Comparison of ENCODE assay signal across 8 mouse cellular contexts in genomic region chr7:113513963-113514649, GRCm38 (mm10). TPM values are rescaled to one million over a fixed set of nuclear protein-coding genes. Genes with fewer than 3 reads are reported as not detected.
DNase-seq lines count a peak whose midpoint lies in the region; ATAC-seq and TF ChIP-seq lines count a peak whose summit lies in the region.

No protein-coding gene starts in this region.

- in situ Hi-C loops in ES-E14 (cut with MboI; ENCODE audit: low sequenced_read_pairs in 2 of 2, unreplicated experiment in 2 of 2): no loop called here

- H3K4me3 ChIP-seq in kidney, embryonic 14.5 days (ENCODE audit: low read length): peak overlapping the region; percentile 68
- H3K4me3 ChIP-seq in ES-E14 (ENCODE audit: insufficient read depth in 1 of 2, low read depth in 1 of 2, low read length in 2 of 2, poor library complexity in 1 of 2, severe bottlenecking in 1 of 2): peak overlapping the region; percentile 74 to 90
- H3K4me3 ChIP-seq in embryonic facial prominence, embryonic 12.5 days: peak overlapping the region; percentile 99
- peak overlapping the region; percentile 99 for H3K4me3 ChIP-seq in intestine, embryonic 14.5 days (ENCODE audit: low read depth, low read length)

- H3K27ac ChIP-seq in kidney, embryonic 14.5 days (ENCODE audit: low read depth, low read length): peak overlapping the region; percentile 89
- no peak overlapping the region for H3K27ac ChIP-seq in ES-E14 (ENCODE audit: insufficient read depth, low read depth, low read length, poor library complexity, severe bottlenecking)
- H3K27ac ChIP-seq in embryonic facial prominence, embryonic 12.5 days: peak overlapping the region; percentile 94
- H3K27ac ChIP-seq in intestine, embryonic 14.5 days (ENCODE audit: low read depth): peak overlapping the region; percentile 79

- no peak for DNase-seq in kidney, adult 18-20 months
- peak; percentile 20 for DNase-seq in ES-E14 (ENCODE audit: low read depth, low spot score)
- DNase-seq in intestine, embryonic 14.5 days (ENCODE audit: low spot score): no peak
- peak; percentile 51 for DNase-seq in mesoderm, embryonic 11.5 days (ENCODE audit: low read depth, low spot score)
- no peak for DNase-seq in layer of hippocampus, postnatal 36 days
- DNase-seq in adrenal gland, postnatal 25 days: no peak

- no peaks in the 10 kb centered on the region for H3K36me3 ChIP-seq in kidney, embryonic 14.5 days (ENCODE audit: control insufficient read depth, insufficient read depth, low read length)
- no peaks in the 10 kb centered on the region for H3K36me3 ChIP-seq in ES-E14 (ENCODE audit: control insufficient read depth, insufficient read depth, low read length, poor library complexity, severe bottlenecking)
- H3K36me3 ChIP-seq in embryonic facial prominence, embryonic 12.5 days: no peaks in the 10 kb centered on the region
- H3K36me3 ChIP-seq in intestine, embryonic 14.5 days (ENCODE audit: control insufficient read depth, insufficient read depth, low read length): no peaks in the 10 kb centered on the region

- H3K9me3 ChIP-seq in kidney, embryonic 14.5 days (ENCODE audit: control insufficient read depth, low read length): no peaks in the 10 kb centered on the region
- no peaks in the 10 kb centered on the region for H3K9me3 ChIP-seq in ES-E14 (ENCODE audit: control insufficient read depth, insufficient read depth, low read depth, low read length)
- H3K9me3 ChIP-seq in embryonic facial prominence, embryonic 12.5 days: no peaks in the 10 kb centered on the region
- H3K9me3 ChIP-seq in intestine, embryonic 14.5 days (ENCODE audit: control insufficient read depth, low read length): no peaks in the 10 kb centered on the region

- peak; percentile 78 for ATAC-seq in kidney, embryonic 14.5 days (ENCODE audit: low FRiP score, low TSS enrichment)
- ATAC-seq in embryonic facial prominence, embryonic 12.5 days (ENCODE audit: insufficient number of reproducible peaks, insufficient read depth, low FRiP score, low TSS enrichment): peak; percentile 77
- peak; percentile 77 for ATAC-seq in intestine, embryonic 14.5 days (replicated peaks; ENCODE audit: low FRiP score, low TSS enrichment, low read depth)

- no peaks in the 10 kb centered on the region for H3K27me3 ChIP-seq in kidney, embryonic 14.5 days (ENCODE audit: control insufficient read depth, insufficient read depth, low read length)
- no peaks in the 10 kb centered on the region for H3K27me3 ChIP-seq in embryonic facial prominence, embryonic 12.5 days
- 0 out of 2 replicates have a peak, but pooled peaks cover 4% of the 10 kb centered on the region for H3K27me3 ChIP-seq in intestine, embryonic 14.5 days (replicated peaks; ENCODE audit: control insufficient read depth, insufficient read depth, low read length)

- H3K9ac ChIP-seq in kidney, embryonic 14.5 days (ENCODE audit: low read depth, low read length): peak overlapping the region; percentile 81
- H3K9ac ChIP-seq in ES-E14 (ENCODE audit: insufficient read depth, low read depth, low read length, poor library complexity, severe bottlenecking): peak overlapping the region; percentile 81
- H3K9ac ChIP-seq in embryonic facial prominence, embryonic 12.5 days: peak overlapping the region; percentile 97
- peak overlapping the region; percentile 75 for H3K9ac ChIP-seq in intestine, embryonic 14.5 days (ENCODE audit: low read length)

- 1% methylated on average over 28 of the region's 45 CpGs for WGBS in kidney, embryonic 14.5 days
- 0% methylated on average over 44 of the region's 45 CpGs for WGBS in embryonic facial prominence, embryonic 12.5 days
- under 1% methylated on average over 45 of the region's 45 CpGs for WGBS in intestine, embryonic 14.5 days

- peak overlapping the region; percentile 81 for H3K4me2 ChIP-seq in kidney, embryonic 14.5 days (replicated peaks; ENCODE audit: low read depth, low read length)
- H3K4me2 ChIP-seq in embryonic facial prominence, embryonic 12.5 days (replicated peaks): peak overlapping the region; percentile 78
- H3K4me2 ChIP-seq in intestine, embryonic 14.5 days (ENCODE audit: low read length): peak overlapping the region; percentile 79

- H3K4me1 ChIP-seq in kidney, embryonic 14.5 days (ENCODE audit: control insufficient read depth, insufficient read depth, low read length): 0 out of 2 replicates have a peak, but pooled peaks cover 6% of the 10 kb centered on the region
- H3K4me1 ChIP-seq in ES-E14 (ENCODE audit: control insufficient read depth in 2 of 2, insufficient read depth in 2 of 2, low read length in 2 of 2, poor library complexity in 1 of 2): peaks cover 2 to 5% of the 10 kb centered on the region in 2 experiments; a peak in 2 of 4 replicates
- H3K4me1 ChIP-seq in embryonic facial prominence, embryonic 12.5 days: peaks cover 5% of the 10 kb centered on the region; the same call in 1 of the 2 replicates
- peaks cover 14% of the 10 kb centered on the region for H3K4me1 ChIP-seq in intestine, embryonic 14.5 days (replicated peaks; ENCODE audit: control insufficient read depth, insufficient read depth, low read length)

TF ChIP-seq in ES-E14, 5 proteins besides CTCF, POLR2A, EP300 and RAD21:
- TF ChIP-seq MAFK (IDR thresholded peaks at IDR 0.05; ENCODE audit: insufficient read depth, low read depth, low read length) (no peak), HCFC1 (IDR thresholded peaks at IDR 0.05; ENCODE audit: borderline replicate concordance, insufficient read depth, low read length) (no peak), ZC3H11A (IDR thresholded peaks at IDR 0.05; ENCODE audit: borderline replicate concordance, low read depth, low read length) (no peak), CHD2 (IDR thresholded peaks at IDR 0.05; ENCODE audit: low read depth, low read length) (no peak), ZNF384 (IDR thresholded peaks at IDR 0.05; ENCODE audit: low read depth, low read length) (no peak)

RNA-seq across cellular contexts. Expression of gene Far1, which starts 0.5 kb away (rescaled TPM):
- polyA plus RNA-seq in kidney, embryonic 14.5 days (2014; fragmentation: Nextera tagmentation; extraction: Ambion mirVana): 62.8 and 90.8 TPM in 2 replicates
- total RNA-seq in ES-E14 (2012; rRNA removed): 45.1 and 51.1 TPM in 2 replicates
- polyA plus RNA-seq in embryonic facial prominence, embryonic 12.5 days (2016; fragmentation: Nextera tagmentation; extraction: Ambion mirVana): 87.4 and 90.9 TPM in 2 replicates
- 62.8 and 70.1 TPM in 2 replicates for polyA plus RNA-seq in intestine, embryonic 14.5 days (2014; fragmentation: Nextera tagmentation; extraction: Ambion mirVana)
- total RNA-seq in layer of hippocampus, postnatal 36 days (2021): 100 to 1,000 TPM; 116 to 131 TPM
- total RNA-seq in adrenal gland, postnatal 25 days (2021): 53.8 and 56.3 TPM in 2 replicates

Comparison
In these comparisons a context has a peak if more than half of its experiments do, and no peak if none do; other contexts are left out.
1. DNase-seq: peak in ES-E14 (single experiment) and mesoderm, embryonic 11.5 days (single experiment); none in kidney, adult 18-20 months (single experiment), intestine, embryonic 14.5 days (single experiment), layer of hippocampus, postnatal 36 days (0 of 2) and adrenal gland, postnatal 25 days (single experiment).
2. Peak in every context shown above with its lines, with median percentiles within 50 percentile points of each other: ATAC-seq, H3K4me2 ChIP-seq, H3K4me3 ChIP-seq and H3K9ac ChIP-seq.